Mouse (Mus musculus) heart, embryonic 10.5 days (tissue): ENCODE data around the gene Bex2. TPM values are rescaled to one million over a fixed set of nuclear protein-coding genes. Genes with fewer than 3 reads are reported as not detected.
"Not testable (repeated sequence)": the region's sequence is repeated elsewhere in the genome, so short reads cannot be mapped to it uniquely, and the experiment has no call there.

Experiments used
- DNase-seq: peaks from one replicate; pipeline ENCODE4 v3.0.0-alpha.2; 2017; ENCODE audit warnings: low spot score
- H3K27ac ChIP-seq: fragments of 300-500 bp; sonication (generic); 2 replicates; pipeline ENCODE4 v1.5.1; 2016; ENCODE audit warnings: mild to moderate bottlenecking
- H3K27me3 ChIP-seq: fragments of 300-500 bp; sonication (generic); 2 replicates; pipeline ENCODE4 v1.6.1; 2016; ENCODE audit warnings: mild to moderate bottlenecking; ENCODE audit not compliant: poor library complexity, insufficient read depth, severe bottlenecking
- H3K36me3 ChIP-seq: fragments of 300-500 bp; sonication (generic); 2 replicates; pipeline ENCODE4 v1.6.1; 2016; ENCODE audit warnings: mild to moderate bottlenecking, moderate library complexity
- H3K4me1 ChIP-seq: fragments of 300-500 bp; sonication (generic); 2 replicates; pipeline ENCODE4 v1.6.1; 2016; ENCODE audit warnings: mild to moderate bottlenecking
- H3K4me3 ChIP-seq: fragments of 300-500 bp; sonication (generic); 2 replicates; pipeline ENCODE4 v1.5.1; 2016; ENCODE audit warnings: mild to moderate bottlenecking, moderate library complexity
- H3K9me3 ChIP-seq: fragments of 300-500 bp; sonication (generic); 2 replicates; pipeline ENCODE4 v1.6.1; 2016; ENCODE audit warnings: mild to moderate bottlenecking, moderate library complexity
- WGBS: fragments of 180-500 bp; shearing (Covaris S2); methylation state at CpG from one replicate; pipeline ENCODE4 v1.1.7; 2016; 5-methylcytosine and 5-hydroxymethylcytosine counted together
- polyA plus RNA-seq: library from polyadenylated mRNA; unstranded; fragments of >200 nt; fragmentation: Nextera tagmentation; extraction: Ambion mirVana; gene quantifications from 2 replicates; pipeline ENCODE4 v1.2.1, GENCODE M21; 2016

Bex2 gene
- polyA plus RNA-seq: 83.6 and 197 TPM in 2 replicates

- H3K36me3 ChIP-seq, H3K4me1 ChIP-seq, H3K9me3 ChIP-seq, H3K27me3 ChIP-seq, DNase-seq, H3K27ac ChIP-seq: not testable (repeated sequence)
- no CpG with 5 or more reads among the region's 32 CpGs for WGBS
- peak within 1 kb of the TSS; percentile 52 for H3K4me3 ChIP-seq
These were observed at the start of gene Bex2 for GRCm38 (mm10) chrX:136068020-136068419. Gene Bex2, minus strand, starts transcription at chrX:136068236.

DNA sequence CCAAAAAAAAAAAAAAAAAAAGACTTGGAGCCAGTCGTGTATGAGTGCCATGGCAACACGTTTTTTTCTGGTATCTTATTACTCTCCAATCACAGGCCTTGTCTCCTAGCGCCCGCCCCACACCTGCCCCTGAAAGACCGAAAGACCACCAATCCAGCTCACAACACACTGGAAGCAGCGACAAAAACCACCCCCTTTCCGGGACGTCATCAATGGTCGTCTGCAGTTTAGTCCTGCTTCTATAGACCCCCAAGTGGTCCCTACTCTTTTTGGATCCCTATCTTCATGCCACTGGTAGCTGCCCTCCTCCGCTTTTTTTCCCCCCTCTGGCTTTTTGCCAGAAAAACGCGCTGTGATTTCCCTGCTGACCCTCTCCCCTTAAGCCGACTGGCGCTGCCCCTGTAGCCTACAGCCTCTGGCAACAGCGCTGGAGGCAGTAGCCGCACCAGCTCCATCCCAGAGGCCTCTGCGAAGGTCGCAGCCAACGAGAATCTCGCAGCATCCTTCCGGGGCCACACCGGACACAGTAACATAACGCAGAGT lies 47.5 kb upstream of the Bex2 start:
- H3K4me3 ChIP-seq: peak overlapping the region; percentile 54
- peak; percentile 90 for DNase-seq
- H3K9me3 ChIP-seq: no peaks in the 10 kb centered on the region
- 0 out of 2 replicates have a peak overlapping the region, but pooled peaks have one; percentile 64 for H3K27ac ChIP-seq
- H3K4me1 ChIP-seq: no peaks in the 10 kb centered on the region
- 18% methylated on average over 23 of the region's 23 CpGs for WGBS
- H3K36me3 ChIP-seq: no peaks in the 10 kb centered on the region
- H3K27me3 ChIP-seq: peaks cover 9% of the 10 kb centered on the region; the same call in 1 of the 2 replicates

DNA sequence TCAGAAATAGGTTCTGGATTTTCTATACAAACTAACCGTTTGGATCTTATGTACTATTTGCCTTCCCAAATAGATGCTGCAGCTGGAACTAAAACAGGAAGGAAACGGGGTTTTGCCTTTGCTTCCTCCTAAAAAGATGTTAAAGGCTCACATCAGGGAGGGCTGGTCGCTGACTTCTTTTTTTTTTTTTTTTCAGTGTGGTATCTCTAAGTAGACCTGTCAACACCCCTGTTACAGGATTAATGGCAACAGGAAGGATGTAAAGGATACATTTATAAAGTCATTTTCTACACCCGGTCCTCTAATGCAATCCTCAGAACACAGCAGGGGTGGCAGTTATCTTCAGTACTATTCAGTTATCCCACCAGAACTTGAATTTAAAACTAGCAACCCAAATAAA lies 47.0 kb upstream of the Bex2 start:
- WGBS: 36% methylated on average over 4 of the region's 4 CpGs
- H3K4me3 ChIP-seq: peak overlapping the region; percentile 54
- peaks cover 9% of the 10 kb centered on the region; the same call in 1 of the 2 replicates for H3K27me3 ChIP-seq
- no peaks in the 10 kb centered on the region for H3K36me3 ChIP-seq
- no peaks in the 10 kb centered on the region for H3K9me3 ChIP-seq
- H3K27ac ChIP-seq: no peak overlapping the region
- H3K4me1 ChIP-seq: no peaks in the 10 kb centered on the region
- DNase-seq: no peak

DNA sequence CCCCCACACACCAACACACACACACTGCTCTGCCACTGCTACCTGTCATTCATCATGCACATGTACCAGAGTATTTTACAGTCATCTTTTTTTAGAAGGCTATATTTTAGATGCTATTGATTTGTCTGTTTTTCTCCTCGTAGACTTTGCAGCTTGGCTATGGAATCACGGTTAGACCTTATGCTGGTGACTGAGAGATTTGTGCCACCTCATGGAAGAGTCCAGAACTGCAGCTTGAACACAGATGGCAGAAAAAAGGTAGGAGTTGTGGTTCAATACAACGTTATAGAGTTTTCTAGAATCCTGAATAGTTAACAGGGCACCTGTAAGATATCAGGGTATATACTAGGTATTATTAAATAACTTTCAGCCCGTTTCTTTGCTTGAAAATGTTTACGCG lies 39.9 kb upstream of the Bex2 start:
- H3K36me3 ChIP-seq: no peaks in the 10 kb centered on the region
- no peak overlapping the region for H3K27ac ChIP-seq
- WGBS: 47% methylated on average over 6 of the region's 6 CpGs
- H3K9me3 ChIP-seq: no peaks in the 10 kb centered on the region
- H3K4me1 ChIP-seq: no peaks in the 10 kb centered on the region
- H3K27me3 ChIP-seq: peaks cover 5% of the 10 kb centered on the region; the same call in 1 of the 2 replicates
- no peak for DNase-seq
- no peak overlapping the region for H3K4me3 ChIP-seq

- WGBS: 71% methylated on average over 3 of the region's 3 CpGs
- Histone ChIP-seq H3K9me3 (no peaks in the 10 kb centered on the region), H3K36me3 (no peaks in the 10 kb centered on the region), H3K4me1 (no peaks in the 10 kb centered on the region), H3K27me3 (no peaks in the 10 kb centered on the region), H3K4me3 (no peak overlapping the region), H3K27ac (no peak overlapping the region)
- no peak for DNase-seq
These were observed 36.7 kb upstream of the Bex2 start for GRCm38 (mm10) chrX:136104724-136105088.

DNA sequence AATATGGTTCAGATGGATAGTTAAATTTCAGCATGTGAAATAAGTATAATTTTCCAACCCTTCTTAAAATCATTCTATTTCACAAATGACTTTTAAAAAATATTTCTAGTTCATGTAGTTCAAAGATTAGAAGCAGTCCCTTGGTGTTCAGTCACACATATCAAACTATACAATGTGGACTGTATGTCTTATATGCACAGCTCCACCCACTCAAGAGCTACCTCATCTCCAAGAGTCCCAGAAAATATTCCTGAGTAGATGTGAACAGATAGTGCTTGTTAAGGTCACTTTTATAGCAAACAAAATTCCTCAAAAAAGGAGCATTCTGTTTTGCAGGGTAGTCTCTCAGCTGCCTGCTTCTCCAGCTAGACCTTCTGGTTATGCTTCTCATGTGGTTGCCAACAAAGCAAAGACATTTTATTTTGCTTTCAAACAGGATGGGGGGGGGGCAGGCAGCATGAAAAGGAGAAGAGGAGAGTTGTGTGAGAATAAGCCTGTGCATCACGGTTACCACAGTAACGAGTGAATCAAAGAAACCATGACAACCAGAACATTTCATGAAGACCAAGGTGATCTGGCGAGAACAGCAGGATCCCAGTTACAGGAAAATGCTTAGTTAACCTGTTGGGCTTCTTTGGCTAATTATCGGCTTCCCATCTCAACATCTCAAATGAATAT lies 36.1 kb upstream of the Bex2 start:
- DNase-seq: no peak
- H3K36me3 ChIP-seq: no peaks in the 10 kb centered on the region
- H3K4me1 ChIP-seq: no peaks in the 10 kb centered on the region
- no peak overlapping the region for H3K4me3 ChIP-seq
- 67% methylated on average over 4 of the region's 4 CpGs for WGBS
- H3K27ac ChIP-seq: no peak overlapping the region
- no peaks in the 10 kb centered on the region for H3K27me3 ChIP-seq
- H3K9me3 ChIP-seq: no peaks in the 10 kb centered on the region

DNA sequence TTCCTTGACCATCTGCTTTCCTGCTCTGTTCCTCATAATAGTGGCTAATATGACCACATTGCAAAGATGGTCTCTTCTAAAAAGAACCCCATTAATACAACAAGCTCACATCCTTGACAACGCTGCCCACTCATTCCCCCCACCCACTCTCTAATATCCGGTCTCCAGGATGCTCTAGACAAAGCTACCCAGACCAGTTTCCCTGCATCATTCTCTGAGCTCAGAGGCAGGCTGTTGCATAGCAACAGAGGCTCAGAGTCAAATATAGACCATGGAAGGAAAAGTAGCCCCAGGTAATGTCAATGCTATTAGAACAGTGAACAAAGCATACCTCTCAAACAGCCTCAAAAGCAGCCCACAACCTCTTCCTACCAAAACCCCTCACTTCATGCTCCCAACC lies 26.4 kb upstream of the Bex2 start:
- Histone ChIP-seq H3K27ac (no peak overlapping the region), H3K9me3 (no peaks in the 10 kb centered on the region), H3K36me3 (no peaks in the 10 kb centered on the region), H3K4me1 (no peaks in the 10 kb centered on the region), H3K4me3 (no peak overlapping the region), H3K27me3 (no peaks in the 10 kb centered on the region)
- 53% methylated on average over 2 of the region's 2 CpGs for WGBS
- DNase-seq: no peak

GRCm38 (mm10) chrX:136092497-136093279 lies 24.7 kb upstream of the Bex2 start:
- WGBS: 30% methylated on average over 2 of the region's 2 CpGs
- no peaks in the 10 kb centered on the region for H3K36me3 ChIP-seq
- no peaks in the 10 kb centered on the region for H3K27me3 ChIP-seq
- no peaks in the 10 kb centered on the region for H3K9me3 ChIP-seq
- no peaks in the 10 kb centered on the region for H3K4me1 ChIP-seq
- no peak overlapping the region for H3K4me3 ChIP-seq
- no peak for DNase-seq
- no peak overlapping the region for H3K27ac ChIP-seq

GRCm38 (mm10) chrX:136085155-136085554 lies 17.1 kb upstream of the Bex2 start, which contains the start of gene Nxf3:
Gene Nxf3, minus strand, starts transcription at chrX:136085255.
- WGBS: 76% methylated on average over 9 of the region's 9 CpGs
- no peaks in the 10 kb centered on the region for H3K27me3 ChIP-seq
- no peaks in the 10 kb centered on the region for H3K4me1 ChIP-seq
- no peaks in the 10 kb centered on the region for H3K36me3 ChIP-seq
- H3K4me3 ChIP-seq: no peak within 1 kb of the TSS
- H3K27ac ChIP-seq: no peak within 1 kb of the TSS
- no peaks in the 10 kb centered on the region for H3K9me3 ChIP-seq
- DNase-seq: no peak

DNA sequence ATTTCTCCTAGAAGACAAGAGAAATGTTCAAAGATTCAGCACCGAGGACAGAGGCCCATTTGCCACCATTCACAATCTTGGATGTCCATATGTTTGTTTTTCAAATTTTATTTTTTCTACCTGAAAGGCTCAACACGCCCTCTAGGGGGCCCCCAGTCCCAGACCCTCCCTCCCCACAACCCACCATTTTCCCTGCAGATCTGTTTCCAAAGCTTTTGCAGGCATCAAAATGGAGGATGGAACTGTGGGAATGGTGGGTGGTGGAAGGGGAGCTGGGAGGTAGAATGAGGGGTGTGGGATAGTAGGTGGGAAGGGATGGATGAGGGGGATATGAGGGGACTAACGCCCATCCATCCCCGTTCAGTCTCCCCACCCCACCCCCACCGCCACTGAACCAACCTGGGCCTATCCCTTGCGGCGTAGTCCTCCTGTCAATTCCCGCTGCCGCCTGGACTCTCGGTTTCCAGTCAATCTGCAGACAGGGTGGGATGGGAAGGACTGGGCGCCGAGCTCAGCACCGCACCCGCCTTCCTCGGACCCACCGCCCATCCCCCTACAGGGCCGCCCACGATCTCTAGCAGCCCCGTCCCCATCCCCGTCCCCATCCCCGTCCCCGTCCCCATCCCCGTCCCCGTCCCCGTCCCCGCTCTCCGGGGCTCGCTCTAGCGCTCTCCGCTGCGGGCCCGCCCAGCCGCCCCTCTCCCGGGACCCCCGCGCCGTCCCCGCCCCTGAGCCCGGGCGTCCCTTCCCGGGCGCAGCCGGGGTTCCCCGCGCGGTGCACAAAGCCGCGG lies 640 bp downstream of the Bex2 start:
- H3K4me3 ChIP-seq: peak overlapping the region; percentile 52
- not testable (repeated sequence) for H3K27ac ChIP-seq, H3K27me3 ChIP-seq, H3K36me3 ChIP-seq, H3K9me3 ChIP-seq, DNase-seq, H3K4me1 ChIP-seq
- 7% methylated on average over 14 of the region's 48 CpGs for WGBS

DNA sequence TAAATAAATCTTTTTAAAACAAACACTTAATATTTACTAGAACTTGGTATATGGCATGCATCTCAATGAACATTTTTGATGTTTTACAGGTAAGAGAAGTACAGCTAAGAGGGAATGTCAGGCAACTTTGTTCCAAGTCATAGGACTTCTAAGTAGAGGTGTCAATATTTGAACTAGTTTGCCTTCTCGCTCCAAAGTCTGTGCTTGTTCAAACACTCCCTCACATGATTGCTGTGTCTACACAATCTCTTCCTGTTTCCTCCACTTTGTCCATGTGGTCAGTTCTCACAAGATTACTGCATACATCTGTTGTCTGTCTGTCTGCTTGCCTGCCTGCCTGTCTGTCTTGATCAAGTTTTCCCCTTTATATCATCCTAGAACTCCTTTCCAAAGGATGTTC lies 7.3 kb downstream of the Bex2 start:
- WGBS: 67% methylated on average over 1 of the region's 1 CpGs
- no peak for DNase-seq

GRCm38 (mm10) chrX:136051219-136051618 lies 16.8 kb downstream of the Bex2 start:
- Histone ChIP-seq H3K27me3 (no peaks in the 10 kb centered on the region), H3K4me3 (no peak overlapping the region), H3K9me3 (no peaks in the 10 kb centered on the region), H3K27ac (no peak overlapping the region), H3K4me1 (no peaks in the 10 kb centered on the region), H3K36me3 (no peaks in the 10 kb centered on the region)
- 71% methylated on average over 2 of the region's 2 CpGs for WGBS
- no peak for DNase-seq

More for the DNA sequence above, 7.3 kb downstream of the Bex2 start:
- Histone ChIP-seq H3K27ac (no peak overlapping the region), H3K4me1 (no peaks in the 10 kb centered on the region), H3K4me3 (no peak overlapping the region), H3K27me3 (no peaks in the 10 kb centered on the region), H3K9me3 (no peaks in the 10 kb centered on the region), H3K36me3 (no peaks in the 10 kb centered on the region)
